Mouse (Mus musculus) embryonic facial prominence, embryonic 11.5 days (tissue): ENCODE measurements around the gene Gm11565. TPM values are rescaled to one million over a fixed set of nuclear protein-coding genes. Genes with fewer than 3 reads are reported as not detected.
"Not testable (repeated sequence)": the region's sequence is repeated elsewhere in the genome, so short reads cannot be mapped to it uniquely, and the experiment has no call there.

Experiments used
- ATAC-seq: fragments of 200-750 bp; cut with Nextera tagmentation; replicated peaks from 2 replicates; pipeline ENCODE4 v1.8.0; 2017; ENCODE audit warnings: low read depth; ENCODE audit not compliant: insufficient number of reproducible peaks, low FRiP score, low TSS enrichment
- DNase-seq: peaks from one replicate; pipeline ENCODE4 v3.0.0-alpha.2; 2015; ENCODE audit warnings: low spot score
- H3K27ac ChIP-seq: fragments of 300-500 bp; sonication (generic); replicated peaks from 2 replicates; pipeline ENCODE4 v1.5.1; 2014; ENCODE audit warnings: mild to moderate bottlenecking, low read depth, low read length, control low read depth
- H3K27me3 ChIP-seq: fragments of 300-500 bp; sonication (generic); 2 replicates; pipeline ENCODE4 v1.6.1; 2014; ENCODE audit warnings: mild to moderate bottlenecking, low read length, moderate library complexity, mixed read lengths; ENCODE audit not compliant: control insufficient read depth, insufficient read depth
- H3K36me3 ChIP-seq: fragments of 300-500 bp; sonication (generic); replicated peaks from 2 replicates; pipeline ENCODE4 v1.6.1; 2014; ENCODE audit warnings: low read depth, mild to moderate bottlenecking, low read length, moderate library complexity, mixed read lengths; ENCODE audit not compliant: control insufficient read depth, insufficient read depth
- H3K4me1 ChIP-seq: fragments of 300-500 bp; sonication (generic); 2 replicates; pipeline ENCODE4 v1.6.1; 2014; ENCODE audit warnings: low read length, mixed read lengths; ENCODE audit not compliant: control insufficient read depth, insufficient read depth
- H3K4me2 ChIP-seq: fragments of 300-500 bp; sonication (generic); 2 replicates; pipeline ENCODE4 v1.6.1; 2014; ENCODE audit warnings: low read depth, mild to moderate bottlenecking, control low read depth, low read length, moderate library complexity
- H3K4me3 ChIP-seq: fragments of 300-500 bp; sonication (generic); 2 replicates; pipeline ENCODE4 v1.5.1; 2014; ENCODE audit warnings: low read depth, low read length, control low read depth
- H3K9ac ChIP-seq: fragments of 300-500 bp; sonication (generic); replicated peaks from 2 replicates; pipeline ENCODE4 v1.6.1; 2014; ENCODE audit warnings: mild to moderate bottlenecking, control low read depth, low read length
- H3K9me3 ChIP-seq: fragments of 300-500 bp; sonication (generic); replicated peaks from 2 replicates; pipeline ENCODE4 v1.6.1; 2016; ENCODE audit warnings: mild to moderate bottlenecking, low read length, inconsistent platforms, mixed read lengths; ENCODE audit not compliant: control insufficient read depth
- WGBS: fragments of 180-500 bp; shearing (Covaris S2); extraction: QIAGEN DNeasy Blood & Tissue Kit; methylation state at CpG from one replicate; pipeline ENCODE4 v1.1.7; 2014; 5-methylcytosine and 5-hydroxymethylcytosine counted together
- polyA plus RNA-seq: library from polyadenylated mRNA; unstranded; fragments of >200 nt; fragmentation: Nextera tagmentation; extraction: Ambion mirVana; gene quantifications from 2 replicates; pipeline ENCODE4 v1.2.1, GENCODE M21; 2014

The Gm11565 gene
- polyA plus RNA-seq: not detected in 2 replicates

DNA sequence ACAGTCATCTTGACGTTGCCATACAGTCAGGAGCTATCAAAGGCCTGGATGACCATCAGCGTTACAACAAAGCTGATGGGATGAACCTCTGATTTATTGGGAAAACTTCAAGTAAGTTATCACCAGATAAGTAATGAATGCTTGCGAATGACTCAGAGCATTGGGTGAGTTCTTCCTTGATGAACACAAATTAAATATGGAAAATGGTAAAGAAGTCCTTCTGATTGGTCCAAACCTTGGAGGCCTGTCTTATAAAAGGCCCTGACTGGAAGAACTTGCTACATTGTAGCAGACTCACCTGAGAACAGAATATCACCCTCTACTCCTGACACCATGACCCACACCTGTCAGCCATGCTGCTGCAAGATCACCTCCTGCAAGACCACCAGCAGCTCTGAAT is at the start of gene Gm11565:
TSS of gene Gm11565 (plus strand) at position 301 of the 400 bp plus-strand sequence.
- H3K4me3 ChIP-seq: no peak within 1 kb of the TSS
- no peak for ATAC-seq
- no peak for DNase-seq
- no peaks in the 10 kb centered on the region for H3K4me1 ChIP-seq
- WGBS: 91% methylated on average over 3 of the region's 3 CpGs
- H3K4me2 ChIP-seq: no peak within 1 kb of the TSS
- H3K36me3 ChIP-seq: no peaks in the 10 kb centered on the region
- H3K27ac ChIP-seq: no peak within 1 kb of the TSS
- H3K9ac ChIP-seq: no peak within 1 kb of the TSS
- H3K9me3 ChIP-seq: no peaks in the 10 kb centered on the region
- no peaks in the 10 kb centered on the region for H3K27me3 ChIP-seq

DNA sequence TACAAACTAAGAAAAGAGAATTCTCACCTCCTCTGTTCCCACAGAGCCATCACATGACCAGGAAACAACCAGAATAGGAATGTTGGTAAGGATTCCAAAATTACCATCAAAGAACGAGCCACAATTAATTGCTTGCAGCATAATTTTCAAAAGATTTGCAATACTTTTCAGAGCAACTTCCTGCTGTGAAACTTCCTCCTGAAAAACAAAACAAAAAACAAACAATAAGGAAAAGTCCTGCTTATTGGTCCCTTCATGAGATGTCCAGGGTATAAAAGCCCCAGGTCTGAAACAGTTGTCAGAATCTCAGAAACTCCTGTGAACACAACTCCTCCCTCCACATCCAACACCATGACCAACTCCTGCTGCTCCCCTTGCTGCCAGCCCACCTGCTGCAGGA is 41.5 kb upstream of the Gm11565 start, which contains the start of gene Krtap9-1:
TSS of gene Krtap9-1 (plus strand) at position 301 of the 400 bp plus-strand sequence.
- not testable (repeated sequence) for H3K36me3 ChIP-seq, ATAC-seq, H3K4me1 ChIP-seq, H3K4me3 ChIP-seq, DNase-seq, H3K9me3 ChIP-seq, H3K27me3 ChIP-seq, H3K4me2 ChIP-seq, H3K27ac ChIP-seq, H3K9ac ChIP-seq
- 70% methylated on average over 1 of the region's 1 CpGs for WGBS

DNA sequence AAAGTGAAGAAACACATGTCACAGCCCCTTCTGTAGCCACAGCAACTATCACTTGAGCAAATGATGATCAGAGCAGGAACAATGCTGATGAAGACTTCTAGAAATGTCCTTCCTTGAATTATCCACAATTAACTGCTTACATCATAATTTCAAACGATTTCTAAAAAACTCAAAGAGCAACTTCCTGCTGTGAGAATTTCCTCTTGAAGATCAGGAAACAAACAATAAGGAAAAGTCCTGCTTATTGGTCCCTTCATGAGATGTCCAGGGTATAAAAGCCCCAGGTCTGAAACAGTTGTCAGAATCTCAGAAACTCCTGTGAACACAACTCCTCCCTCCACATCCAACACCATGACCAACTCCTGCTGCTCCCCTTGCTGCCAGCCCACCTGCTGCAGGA is 35.7 kb upstream of the Gm11565 start, which contains the start of gene Gm11567:
TSS of gene Gm11567 (plus strand) at position 301 of the 400 bp plus-strand sequence.
- WGBS: 60% methylated on average over 1 of the region's 1 CpGs
- H3K4me2 ChIP-seq, H3K4me1 ChIP-seq, H3K27me3 ChIP-seq, H3K9ac ChIP-seq, H3K4me3 ChIP-seq, H3K9me3 ChIP-seq, ATAC-seq, H3K27ac ChIP-seq, H3K36me3 ChIP-seq, DNase-seq: not testable (repeated sequence)

DNA sequence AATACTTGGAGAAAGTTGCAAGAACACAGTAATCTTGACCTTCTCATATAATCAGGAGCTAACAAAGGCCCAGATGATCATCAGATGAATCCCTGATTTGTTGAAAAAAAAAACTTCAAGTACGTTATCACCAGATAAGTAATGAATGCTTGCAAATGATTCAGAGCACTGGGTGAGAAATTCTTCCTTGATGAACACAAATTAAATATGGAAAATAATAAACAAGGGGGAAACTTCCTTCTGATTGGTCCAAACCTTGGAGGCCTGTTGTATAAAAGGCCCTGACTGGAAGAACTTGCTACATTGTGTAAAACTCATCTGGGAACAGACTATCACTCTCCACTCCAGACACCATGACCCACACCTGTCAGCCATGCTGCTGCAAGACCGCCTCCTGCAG is 6.9 kb upstream of the Gm11565 start, which contains the start of gene Krtap31-1:
TSS of gene Krtap31-1 (plus strand) at position 301 of the 400 bp plus-strand sequence.
- H3K4me1 ChIP-seq: no peaks in the 10 kb centered on the region
- no peak for DNase-seq
- no peak within 1 kb of the TSS for H3K4me2 ChIP-seq
- no peaks in the 10 kb centered on the region for H3K9me3 ChIP-seq
- WGBS: 79% methylated on average over 2 of the region's 2 CpGs
- no peak within 1 kb of the TSS for H3K4me3 ChIP-seq
- ATAC-seq: no peak
- no peaks in the 10 kb centered on the region for H3K36me3 ChIP-seq
- no peak within 1 kb of the TSS for H3K9ac ChIP-seq
- no peaks in the 10 kb centered on the region for H3K27me3 ChIP-seq
- H3K27ac ChIP-seq: no peak within 1 kb of the TSS

DNA sequence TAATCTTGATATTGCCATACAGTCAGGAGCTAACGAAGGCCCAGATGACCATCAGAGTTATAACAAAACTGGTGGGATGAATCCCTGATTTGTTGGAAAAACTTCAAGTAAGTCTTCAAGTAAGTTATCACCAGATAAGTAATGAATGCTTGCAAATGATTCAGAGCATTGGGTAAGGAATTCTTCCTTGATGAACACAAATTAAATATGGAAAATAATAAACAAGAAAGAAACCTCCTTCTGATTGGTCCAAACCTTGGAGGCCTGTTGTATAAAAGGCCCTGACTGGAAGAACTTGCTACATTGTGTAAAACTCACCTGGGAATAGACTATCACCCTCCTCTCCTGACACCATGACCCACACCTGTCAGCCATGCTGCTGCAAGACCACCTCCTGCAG is 21.4 kb downstream of the Gm11565 start, which contains the start of gene Krtap31-2:
TSS of gene Krtap31-2 (plus strand) at position 301 of the 400 bp plus-strand sequence.
- Histone ChIP-seq H3K9ac (no peak within 1 kb of the TSS), H3K4me2 (no peak within 1 kb of the TSS), H3K27ac (no peak within 1 kb of the TSS), H3K9me3 (no peaks in the 10 kb centered on the region), H3K4me3 (no peak within 1 kb of the TSS), H3K27me3 (no peaks in the 10 kb centered on the region), H3K4me1 (no peaks in the 10 kb centered on the region), H3K36me3 (no peaks in the 10 kb centered on the region)
- no peak for ATAC-seq
- DNase-seq: no peak
- WGBS: 88% methylated on average over 1 of the region's 1 CpGs

DNA sequence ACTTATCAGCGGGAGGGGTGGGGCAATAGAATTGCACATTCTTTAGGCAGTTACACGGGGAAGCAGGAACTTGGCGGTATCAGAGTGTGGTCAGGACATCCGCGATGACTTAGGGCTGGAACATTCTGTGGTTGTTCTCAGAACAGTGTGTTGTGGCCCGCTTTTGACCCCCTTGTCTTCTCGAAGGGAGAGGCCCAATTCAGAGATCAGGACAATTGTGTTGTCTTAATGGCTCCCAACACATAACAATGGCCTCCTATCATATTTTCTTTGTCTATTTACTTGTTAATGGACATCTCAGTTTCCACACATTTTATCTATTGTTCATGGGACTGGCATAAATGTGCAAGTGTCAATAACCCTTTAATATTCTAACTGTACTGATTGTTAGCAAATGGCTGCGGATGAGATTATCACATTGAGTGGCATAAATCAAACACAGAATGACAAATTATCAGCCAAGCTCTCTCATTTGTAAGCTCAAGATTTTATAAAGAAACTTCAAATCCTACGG is 23.3 kb downstream of the Gm11565 start:
- 89% methylated on average over 9 of the region's 9 CpGs for WGBS
- no peaks in the 10 kb centered on the region for H3K4me1 ChIP-seq
- H3K27ac ChIP-seq: no peak overlapping the region
- no peak overlapping the region for H3K4me2 ChIP-seq
- H3K9me3 ChIP-seq: no peaks in the 10 kb centered on the region
- ATAC-seq: no peak
- no peak for DNase-seq
- H3K4me3 ChIP-seq: no peak overlapping the region
- H3K36me3 ChIP-seq: no peaks in the 10 kb centered on the region
- H3K27me3 ChIP-seq: no peaks in the 10 kb centered on the region
- H3K9ac ChIP-seq: no peak overlapping the region

DNA sequence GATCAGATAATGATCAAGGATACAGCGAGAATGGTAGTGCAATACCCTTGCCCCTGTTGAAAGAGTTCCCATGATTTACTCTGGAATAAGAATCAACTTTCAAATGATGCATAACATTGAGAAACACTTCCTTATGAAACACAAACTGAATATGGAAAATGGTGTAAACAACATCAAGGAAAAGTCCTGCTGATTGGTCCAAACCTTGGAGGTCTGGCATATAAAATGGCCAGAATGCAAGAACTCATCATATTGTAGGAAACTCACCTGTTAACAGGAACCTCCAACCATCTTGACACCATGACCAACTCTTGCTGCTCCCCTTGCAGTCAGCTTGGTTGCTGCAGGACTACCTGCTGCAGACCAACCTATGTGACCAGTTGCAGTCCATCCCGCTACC is 33.6 kb downstream of the Gm11565 start, which contains the start of gene Krtap9-5:
TSS of gene Krtap9-5 (plus strand) at position 301 of the 400 bp plus-strand sequence.
- ATAC-seq (no peak), DNase-seq (no peak)
- H3K27me3 ChIP-seq: no peaks in the 10 kb centered on the region
- H3K4me3 ChIP-seq: no peak within 1 kb of the TSS
- no peak within 1 kb of the TSS for H3K9ac ChIP-seq
- H3K4me2 ChIP-seq: no peak within 1 kb of the TSS
- H3K4me1 ChIP-seq: no peaks in the 10 kb centered on the region
- WGBS: 84% methylated on average over 2 of the region's 2 CpGs
- H3K9me3 ChIP-seq: no peaks in the 10 kb centered on the region
- no peaks in the 10 kb centered on the region for H3K36me3 ChIP-seq
- H3K27ac ChIP-seq: no peak within 1 kb of the TSS

DNA sequence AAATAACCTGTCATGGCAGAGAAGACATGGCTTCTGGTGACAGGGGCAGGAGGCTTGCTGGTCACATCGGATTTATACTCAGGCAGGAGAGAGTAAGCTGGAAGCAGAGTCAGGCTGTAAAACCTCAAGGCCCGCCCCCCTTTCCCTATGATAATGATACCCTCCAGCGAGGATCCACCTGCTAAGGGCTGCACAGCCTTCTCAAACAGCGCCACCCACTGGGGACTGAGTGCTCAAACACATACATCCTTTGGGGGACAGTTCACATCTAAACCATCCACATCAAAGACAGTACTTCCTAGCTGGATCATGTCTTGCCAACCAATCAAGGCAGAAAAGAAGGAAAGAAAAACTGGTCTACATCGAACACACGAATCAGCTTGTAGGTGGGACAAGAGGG is 49.7 kb downstream of the Gm11565 start:
- ATAC-seq: no peak
- Histone ChIP-seq H3K36me3 (no peaks in the 10 kb centered on the region), H3K27ac (no peak overlapping the region), H3K27me3 (no peaks in the 10 kb centered on the region), H3K9ac (no peak overlapping the region), H3K4me1 (no peaks in the 10 kb centered on the region), H3K9me3 (no peaks in the 10 kb centered on the region), H3K4me2 (no peak overlapping the region), H3K4me3 (no peak overlapping the region)
- peak; percentile 18 for DNase-seq
- 44% methylated on average over 6 of the region's 6 CpGs for WGBS
